Mouse (Mus musculus) hindbrain, embryonic 12.5 days (tissue): ENCODE measurements around the gene Fstl4. TPM values are rescaled to one million over a fixed set of nuclear protein-coding genes. Genes with fewer than 3 reads are reported as not detected.
"Not testable (repeated sequence)": the region's sequence is repeated elsewhere in the genome, so short reads cannot be mapped to it uniquely, and the experiment has no call there.

ENCODE experiments used
- ATAC-seq: fragments of 200-750 bp; cut with Nextera tagmentation; 2 replicates; pipeline ENCODE4 v1.8.0; 2017; ENCODE audit warnings: moderate TSS enrichment; ENCODE audit not compliant: low FRiP score
- H3K27ac ChIP-seq: fragments of 300-500 bp; sonication (generic); 2 replicates; pipeline ENCODE4 v1.5.1; 2016; ENCODE audit warnings: mild to moderate bottlenecking
- H3K27me3 ChIP-seq: fragments of 300-500 bp; sonication (generic); 2 replicates; pipeline ENCODE4 v1.6.1; 2016; ENCODE audit warnings: mild to moderate bottlenecking
- H3K36me3 ChIP-seq: fragments of 300-500 bp; sonication (generic); 2 replicates; pipeline ENCODE4 v1.6.1; 2016; ENCODE audit warnings: mild to moderate bottlenecking
- H3K4me1 ChIP-seq: fragments of 300-500 bp; sonication (generic); 2 replicates; pipeline ENCODE4 v1.6.1; 2016
- H3K4me2 ChIP-seq: fragments of 300-500 bp; sonication (generic); replicated peaks from 2 replicates; pipeline ENCODE4 v1.6.1; 2016; ENCODE audit warnings: mild to moderate bottlenecking
- H3K4me3 ChIP-seq: fragments of 300-500 bp; sonication (generic); 2 replicates; pipeline ENCODE4 v1.5.1; 2016; ENCODE audit warnings: mild to moderate bottlenecking
- H3K9ac ChIP-seq: fragments of 300-500 bp; sonication (generic); 2 replicates; pipeline ENCODE4 v1.6.1; 2016; ENCODE audit warnings: mild to moderate bottlenecking, moderate library complexity
- H3K9me3 ChIP-seq: fragments of 300-500 bp; sonication (generic); replicated peaks from 2 replicates; pipeline ENCODE4 v1.6.1; 2016; ENCODE audit warnings: mild to moderate bottlenecking
- WGBS: fragments of 180-500 bp; shearing (Covaris S2); methylation state at CpG from one replicate; pipeline ENCODE4 v1.1.7; 2016; 5-methylcytosine and 5-hydroxymethylcytosine counted together
- polyA plus RNA-seq: library from polyadenylated mRNA; unstranded; fragments of >200 nt; fragmentation: Nextera tagmentation; extraction: Ambion mirVana; gene quantifications from 2 replicates; pipeline ENCODE4 v1.2.1, GENCODE M21; 2016

Gene Fstl4
- polyA plus RNA-seq, 1 experiment from 2014 or later, result 5.6 TPM

GRCm38 (mm10) chr11:53078419-53079334 lies 314.2 kb downstream of the Fstl4 start:
- ATAC-seq, result no peak
- Histone ChIP-seq H3K36me3 (no peaks in the 10 kb centered on the region), H3K4me1 (no peaks in the 10 kb centered on the region), H3K4me3 (no peak overlapping the region), H3K9ac (no peak overlapping the region), H3K27me3 (no peaks in the 10 kb centered on the region), H3K4me2 (no peak overlapping the region), H3K27ac (no peak overlapping the region), H3K9me3 (0 out of 2 replicates have a peak, but pooled peaks cover 8% of the 10 kb centered on the region)
- 74% methylated on average over 7 of the region's 7 CpGs for WGBS

- Histone ChIP-seq H3K4me2 (no peak overlapping the region), H3K36me3 (no peaks in the 10 kb centered on the region), H3K27me3 (no peaks in the 10 kb centered on the region), H3K4me1 (no peaks in the 10 kb centered on the region), H3K9ac (no peak overlapping the region), H3K4me3 (no peak overlapping the region), H3K27ac (no peak overlapping the region), H3K9me3 (0 out of 2 replicates have a peak, but pooled peaks cover 8% of the 10 kb centered on the region)
- 84% methylated on average over 6 of the region's 6 CpGs for WGBS
- ATAC-seq, result no peak
Measured at GRCm38 (mm10) chr11:53081310-53081709, 316.9 kb downstream of the Fstl4 start.

GRCm38 (mm10) chr11:53085367-53085766 lies 320.9 kb downstream of the Fstl4 start:
- 0 out of 2 replicates have a peak, but pooled peaks cover 2% of the 10 kb centered on the region for H3K9me3 ChIP-seq
- no peaks in the 10 kb centered on the region for H3K4me1 ChIP-seq
- H3K9ac ChIP-seq, result no peak overlapping the region
- 75% methylated on average over 6 of the region's 6 CpGs for WGBS
- H3K27ac ChIP-seq, result no peak overlapping the region
- no peak overlapping the region for H3K4me2 ChIP-seq
- H3K27me3 ChIP-seq, result no peaks in the 10 kb centered on the region
- no peaks in the 10 kb centered on the region for H3K36me3 ChIP-seq
- no peak overlapping the region for H3K4me3 ChIP-seq
- no peak for ATAC-seq

- no peaks in the 10 kb centered on the region for H3K9me3 ChIP-seq
Measured at GRCm38 (mm10) chr11:53085858-53086565, 321.6 kb downstream of the Fstl4 start.

DNA sequence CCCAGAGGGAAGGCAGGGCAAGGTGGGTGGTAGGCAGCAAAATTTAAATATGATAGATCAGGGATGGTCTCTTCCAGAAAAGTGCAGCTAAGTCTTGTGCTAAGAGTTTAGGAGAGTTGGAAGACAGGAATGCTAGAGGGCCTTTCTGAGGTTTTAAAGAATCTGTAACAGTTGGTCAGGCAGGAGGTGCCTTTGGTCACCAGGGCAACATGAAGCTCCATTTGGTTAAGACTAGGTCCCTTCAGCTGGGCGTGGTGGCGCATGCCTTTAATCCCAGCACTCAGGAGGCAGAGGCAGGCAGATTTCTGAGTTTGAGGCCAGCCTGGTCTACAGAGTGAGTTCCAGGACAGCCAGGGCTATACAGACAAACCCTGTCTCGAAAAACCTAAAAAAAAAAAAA lies 323.5 kb downstream of the Fstl4 start:
- not testable (repeated sequence) for H3K4me3 ChIP-seq, H3K4me2 ChIP-seq, H3K36me3 ChIP-seq, H3K27ac ChIP-seq, H3K4me1 ChIP-seq, ATAC-seq, H3K9me3 ChIP-seq, H3K27me3 ChIP-seq, H3K9ac ChIP-seq
- 89% methylated on average over 3 of the region's 3 CpGs for WGBS

More at GRCm38 (mm10) chr11:53085858-53086565, 321.6 kb downstream of the Fstl4 start:
- Histone ChIP-seq H3K9ac (no peak overlapping the region), H3K27me3 (no peaks in the 10 kb centered on the region), H3K36me3 (no peaks in the 10 kb centered on the region), H3K4me3 (no peak overlapping the region), H3K4me1 (no peaks in the 10 kb centered on the region), H3K27ac (no peak overlapping the region), H3K4me2 (no peak overlapping the region)
- WGBS, result 85% methylated on average over 9 of the region's 9 CpGs
- ATAC-seq, result no peak

GRCm38 (mm10) chr11:53091596-53091995 lies 327.2 kb downstream of the Fstl4 start:
- WGBS, result 53% methylated on average over 5 of the region's 5 CpGs

DNA sequence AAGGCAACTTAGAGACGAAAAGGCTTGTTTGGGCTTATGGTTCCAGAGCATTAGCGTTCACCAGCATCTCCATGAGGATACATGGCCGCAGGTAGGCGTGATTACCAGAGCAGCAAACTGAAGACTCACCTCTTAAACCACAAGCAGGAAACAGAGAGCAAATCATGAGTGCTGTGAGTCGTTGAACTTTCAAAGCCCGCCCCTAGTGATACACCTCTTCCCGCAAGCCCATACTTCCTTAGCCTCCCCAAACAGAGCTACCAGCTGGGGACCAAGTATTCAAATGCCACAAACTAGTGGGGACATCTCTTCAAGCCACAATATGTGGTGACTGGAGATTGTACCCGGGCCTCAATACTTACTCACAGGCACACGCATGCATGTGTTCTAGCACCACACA lies 332.4 kb downstream of the Fstl4 start:
- no peak for ATAC-seq
- H3K27ac ChIP-seq, result no peak overlapping the region
- WGBS, result 88% methylated on average over 9 of the region's 9 CpGs
- no peak overlapping the region for H3K9ac ChIP-seq
- H3K27me3 ChIP-seq, result 0 out of 2 replicates have a peak, but pooled peaks cover 2% of the 10 kb centered on the region
- no peaks in the 10 kb centered on the region for H3K9me3 ChIP-seq
- no peaks in the 10 kb centered on the region for H3K36me3 ChIP-seq
- H3K4me2 ChIP-seq, result no peak overlapping the region
- H3K4me1 ChIP-seq, result peaks cover 11% of the 10 kb centered on the region; the same call in 1 of the 2 replicates
- H3K4me3 ChIP-seq, result no peak overlapping the region

More at GRCm38 (mm10) chr11:53091596-53091995, 327.2 kb downstream of the Fstl4 start:
- no peaks in the 10 kb centered on the region for H3K9me3 ChIP-seq
- peaks cover 7% of the 10 kb centered on the region; the same call in 1 of the 2 replicates for H3K4me1 ChIP-seq
- H3K4me2 ChIP-seq, result no peak overlapping the region
- H3K36me3 ChIP-seq, result no peaks in the 10 kb centered on the region
- no peak overlapping the region for H3K4me3 ChIP-seq
- H3K9ac ChIP-seq, result no peak overlapping the region
- no peaks in the 10 kb centered on the region for H3K27me3 ChIP-seq
- no peak for ATAC-seq
- H3K27ac ChIP-seq, result no peak overlapping the region

DNA sequence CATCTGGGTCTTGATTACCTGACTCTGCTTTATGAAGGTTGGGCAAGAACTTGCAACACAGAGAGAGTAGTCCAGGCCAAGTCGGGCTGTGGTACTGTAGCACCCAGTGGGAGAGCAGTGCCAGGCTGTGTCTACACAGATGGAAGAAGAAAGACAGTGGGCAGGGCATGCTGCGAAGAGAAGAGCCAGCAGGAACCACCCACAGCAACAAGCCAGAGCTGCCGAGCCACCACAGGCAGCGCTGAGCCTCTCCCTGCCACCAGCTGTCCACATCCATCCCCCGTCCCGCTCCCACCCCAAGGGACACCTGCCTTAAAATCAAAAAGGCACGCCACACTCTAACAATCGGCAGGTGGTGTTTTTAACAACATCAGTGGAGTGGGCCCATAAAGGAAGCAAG lies 332.9 kb downstream of the Fstl4 start:
- Histone ChIP-seq H3K9ac (no peak overlapping the region), H3K9me3 (no peaks in the 10 kb centered on the region), H3K4me2 (no peak overlapping the region), H3K4me1 (peaks cover 8% of the 10 kb centered on the region; the same call in 1 of the 2 replicates), H3K27me3 (0 out of 2 replicates have a peak, but pooled peaks cover 2% of the 10 kb centered on the region), H3K4me3 (no peak overlapping the region), H3K36me3 (no peaks in the 10 kb centered on the region), H3K27ac (no peak overlapping the region)
- 81% methylated on average over 8 of the region's 8 CpGs for WGBS
- ATAC-seq, result no peak

DNA sequence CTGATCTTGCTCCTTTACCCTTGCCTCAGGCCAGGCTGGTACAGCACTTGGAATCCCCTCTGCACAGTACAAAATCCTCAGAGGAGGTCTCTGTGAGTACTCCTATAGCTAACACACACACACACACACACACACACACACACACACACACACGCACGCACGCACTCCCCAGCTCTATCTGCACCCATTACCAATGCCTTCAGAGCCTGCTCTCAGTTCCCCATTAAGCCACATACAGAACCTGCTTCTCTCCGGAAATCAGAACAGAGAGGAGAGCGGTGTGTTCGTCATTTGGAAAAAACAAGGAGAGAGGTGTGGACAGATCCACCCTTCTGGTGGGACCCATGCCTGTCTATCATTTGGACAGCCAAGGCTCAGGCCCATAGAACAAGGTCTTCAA lies 333.4 kb downstream of the Fstl4 start:
- Histone ChIP-seq H3K4me1 (peaks cover 8% of the 10 kb centered on the region; the same call in 1 of the 2 replicates), H3K4me2 (no peak overlapping the region), H3K27me3 (0 out of 2 replicates have a peak, but pooled peaks cover 2% of the 10 kb centered on the region), H3K27ac (no peak overlapping the region), H3K9ac (no peak overlapping the region), H3K4me3 (no peak overlapping the region), H3K36me3 (no peaks in the 10 kb centered on the region), H3K9me3 (no peaks in the 10 kb centered on the region)
- ATAC-seq, result no peak
- WGBS, result 95% methylated on average over 6 of the region's 6 CpGs

DNA sequence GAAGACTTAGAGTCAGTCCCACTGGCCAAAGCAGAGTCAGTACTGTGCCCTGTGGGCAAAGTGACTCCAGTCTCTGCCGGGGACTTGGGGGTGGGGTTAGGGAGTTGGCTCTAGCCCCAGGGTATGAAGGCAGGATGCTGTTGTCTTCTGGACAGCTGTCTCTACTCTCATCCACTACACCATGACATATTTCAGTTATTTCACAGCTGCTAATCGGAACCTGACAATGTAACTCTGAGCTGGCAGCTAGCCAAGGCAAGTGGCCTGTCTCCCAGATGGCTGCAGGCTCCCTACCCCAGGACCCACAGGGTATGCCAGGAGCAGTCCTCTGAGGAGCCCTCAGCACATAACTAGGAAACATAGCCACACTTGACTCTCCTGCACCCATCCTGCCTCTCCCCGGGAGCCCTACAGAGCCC lies 334.4 kb downstream of the Fstl4 start:
- Histone ChIP-seq H3K4me2 (no peak overlapping the region), H3K9ac (no peak overlapping the region), H3K9me3 (no peaks in the 10 kb centered on the region), H3K27ac (no peak overlapping the region), H3K4me3 (no peak overlapping the region), H3K27me3 (0 out of 2 replicates have a peak, but pooled peaks cover 2% of the 10 kb centered on the region), H3K4me1 (peaks cover 15% of the 10 kb centered on the region), H3K36me3 (no peaks in the 10 kb centered on the region)
- WGBS, result 66% methylated on average over 3 of the region's 3 CpGs
- 0 out of 2 replicates have a peak, but pooled peaks have one; percentile 29 for ATAC-seq

GRCm38 (mm10) chr11:53099322-53099721 lies 334.9 kb downstream of the Fstl4 start:
- H3K4me1 ChIP-seq, result peaks cover 19% of the 10 kb centered on the region
- no peaks in the 10 kb centered on the region for H3K9me3 ChIP-seq
- H3K27me3 ChIP-seq, result 0 out of 2 replicates have a peak, but pooled peaks cover 2% of the 10 kb centered on the region
- H3K4me2 ChIP-seq, result no peak overlapping the region
- H3K27ac ChIP-seq, result no peak overlapping the region
- 93% methylated on average over 5 of the region's 5 CpGs for WGBS
- H3K9ac ChIP-seq, result no peak overlapping the region
- H3K4me3 ChIP-seq, result no peak overlapping the region
- no peaks in the 10 kb centered on the region for H3K36me3 ChIP-seq
- no peak for ATAC-seq

- H3K27ac ChIP-seq, result no peak overlapping the region
- H3K9ac ChIP-seq, result no peak overlapping the region
- no peak for ATAC-seq
- H3K27me3 ChIP-seq, result 0 out of 2 replicates have a peak, but pooled peaks cover 2% of the 10 kb centered on the region
- peaks cover 17% of the 10 kb centered on the region for H3K4me1 ChIP-seq
- H3K4me3 ChIP-seq, result no peak overlapping the region
- H3K4me2 ChIP-seq, result no peak overlapping the region
- 83% methylated on average over 5 of the region's 5 CpGs for WGBS
- H3K36me3 ChIP-seq, result no peaks in the 10 kb centered on the region
- no peaks in the 10 kb centered on the region for H3K9me3 ChIP-seq
Measured at GRCm38 (mm10) chr11:53101732-53102131, 337.3 kb downstream of the Fstl4 start.
